ENCODE assay signal across 27 mouse cellular contexts in genomic region chr17:81360032-81360431, GRCm38 (mm10).
"Had no signal": no experiment of that assay in that cellular context is flagged by ENCODE, and none has a peak within 500 bp of the region (broad histone marks: within the 10 kb centered on the region; RNA-seq: fewer than 3 reads in every experiment).

No protein-coding gene starts in this region.

- ATAC-seq: hindbrain, embryonic 16.5 days; inflammation-experienced regulatory T-cells, adult 6 months; intestine, embryonic 15.5 days; intestine, postnatal 0 days; liver, embryonic 12.5 days had no signal

- H3K4me1 ChIP-seq: heart, embryonic 10.5 days; heart, embryonic 12.5 days; hindbrain, embryonic 10.5 days; hindbrain, embryonic 12.5 days; intestine, embryonic 15.5 days; limb, embryonic 10.5 days; limb, embryonic 12.5 days; liver, embryonic 12.5 days had no signal

- H3K4me2 ChIP-seq: heart, embryonic 12.5 days; hindbrain, embryonic 12.5 days; hindbrain, embryonic 14.5 days; intestine, embryonic 15.5 days; limb, embryonic 12.5 days; liver, embryonic 12.5 days had no signal

- DNase-seq: gastrocnemius, adult 2 months; gastrocnemius, postnatal 10 days; gastrocnemius, postnatal 25 days; heart, adult 18-20 months; heart, postnatal 10 days; heart, postnatal 4 days; kidney, adult 18-20 months; kidney, adult 8-10 months; kidney, postnatal 10 days; kidney, postnatal 25 days; kidney, postnatal 4 days; liver had no signal

- H3K4me3 ChIP-seq: gastrocnemius, adult 2 months; heart, embryonic 10.5 days; heart, embryonic 12.5 days; hindbrain, embryonic 10.5 days; hindbrain, embryonic 12.5 days; intestine, embryonic 15.5 days; layer of hippocampus, adult 2 months; left cerebral cortex, adult 2 months; limb, embryonic 10.5 days; limb, embryonic 12.5 days; liver, embryonic 12.5 days had no signal

- H3K9me3 ChIP-seq: hindbrain, embryonic 12.5 days; limb, embryonic 10.5 days had no signal

- H3K36me3 ChIP-seq: heart, embryonic 12.5 days; hindbrain, embryonic 10.5 days; hindbrain, embryonic 12.5 days; intestine, embryonic 15.5 days; limb, embryonic 12.5 days; liver, embryonic 12.5 days had no signal

- H3K27me3 ChIP-seq: heart, embryonic 12.5 days; hindbrain, embryonic 12.5 days; intestine, embryonic 15.5 days; limb, embryonic 12.5 days; liver, embryonic 12.5 days had no signal

- H3K9ac ChIP-seq: heart, embryonic 12.5 days; hindbrain, embryonic 12.5 days; hindbrain, embryonic 14.5 days; intestine, embryonic 15.5 days; limb, embryonic 12.5 days; liver, embryonic 12.5 days; liver, embryonic 14.5 days had no signal

- H3K27ac ChIP-seq: gastrocnemius, adult 2 months; heart, embryonic 10.5 days; hindbrain, embryonic 10.5 days; hindbrain, embryonic 12.5 days; hindbrain, embryonic 14.5 days; intestine, embryonic 15.5 days; layer of hippocampus, adult 2 months; left cerebral cortex, adult 2 months; limb, embryonic 10.5 days; limb, embryonic 12.5 days; liver, embryonic 12.5 days; liver, embryonic 14.5 days had no signal
